Mouse (Mus musculus) layer of hippocampus, adult 9-11 months (tissue): Measurements from ENCODE around the gene Dcaf6.
A peak's percentile ranks its signal among the peaks of the same experiment; 100 is the strongest.

Experiments used
- DNase-seq: peaks from one replicate; pipeline ENCODE4 v3.0.0; 2022

Dcaf6 gene

GRCm38 (mm10) chr1:165321393-165321861, 138.8 kb downstream of the Dcaf6 start:
- DNase-seq = no peak

- peak; percentile 73 for DNase-seq
Observed at GRCm38 (mm10) chr1:165320141-165320934, 139.9 kb downstream of the Dcaf6 start.

- DNase-seq = no peak
Observed at GRCm38 (mm10) chr1:165316361-165316760, 143.9 kb downstream of the Dcaf6 start.

GRCm38 (mm10) chr1:165308180-165308579, 152.1 kb downstream of the Dcaf6 start:
- DNase-seq = no peak

GRCm38 (mm10) chr1:165304341-165304740, 155.9 kb downstream of the Dcaf6 start:
- peak; percentile 60 for DNase-seq

GRCm38 (mm10) chr1:165303209-165303608, 157.1 kb downstream of the Dcaf6 start:
- no peak for DNase-seq

GRCm38 (mm10) chr1:165302455-165303208, 157.6 kb downstream of the Dcaf6 start:
- peak; percentile 61 for DNase-seq

- peak; percentile 54 for DNase-seq
Observed at GRCm38 (mm10) chr1:165301567-165301966, 158.7 kb downstream of the Dcaf6 start.

GRCm38 (mm10) chr1:165301108-165301507, 159.2 kb downstream of the Dcaf6 start:
- DNase-seq = no peak

GRCm38 (mm10) chr1:165295489-165295888, 164.8 kb downstream of the Dcaf6 start, which contains the start of gene Gpr161:
TSS of gene Gpr161 (plus strand) at chr1:165295789.
- no peak for DNase-seq

GRCm38 (mm10) chr1:165291606-165292005, 168.7 kb downstream of the Dcaf6 start:
- no peak for DNase-seq

- no peak for DNase-seq
Observed at GRCm38 (mm10) chr1:165289831-165290230, 170.4 kb downstream of the Dcaf6 start.

GRCm38 (mm10) chr1:165288165-165288564, 172.1 kb downstream of the Dcaf6 start:
- DNase-seq = peak; percentile 75

GRCm38 (mm10) chr1:165284096-165284495, 176.2 kb downstream of the Dcaf6 start:
- no peak for DNase-seq

- DNase-seq = no peak
Observed at GRCm38 (mm10) chr1:165282967-165283345, 177.3 kb downstream of the Dcaf6 start.

- no peak for DNase-seq
Observed at GRCm38 (mm10) chr1:165282222-165282966, 177.9 kb downstream of the Dcaf6 start.

- DNase-seq = no peak
Observed at GRCm38 (mm10) chr1:165281351-165282221, 178.7 kb downstream of the Dcaf6 start.

GRCm38 (mm10) chr1:165280741-165281140, 179.5 kb downstream of the Dcaf6 start:
- DNase-seq = no peak
